In the genomic region with DNA sequence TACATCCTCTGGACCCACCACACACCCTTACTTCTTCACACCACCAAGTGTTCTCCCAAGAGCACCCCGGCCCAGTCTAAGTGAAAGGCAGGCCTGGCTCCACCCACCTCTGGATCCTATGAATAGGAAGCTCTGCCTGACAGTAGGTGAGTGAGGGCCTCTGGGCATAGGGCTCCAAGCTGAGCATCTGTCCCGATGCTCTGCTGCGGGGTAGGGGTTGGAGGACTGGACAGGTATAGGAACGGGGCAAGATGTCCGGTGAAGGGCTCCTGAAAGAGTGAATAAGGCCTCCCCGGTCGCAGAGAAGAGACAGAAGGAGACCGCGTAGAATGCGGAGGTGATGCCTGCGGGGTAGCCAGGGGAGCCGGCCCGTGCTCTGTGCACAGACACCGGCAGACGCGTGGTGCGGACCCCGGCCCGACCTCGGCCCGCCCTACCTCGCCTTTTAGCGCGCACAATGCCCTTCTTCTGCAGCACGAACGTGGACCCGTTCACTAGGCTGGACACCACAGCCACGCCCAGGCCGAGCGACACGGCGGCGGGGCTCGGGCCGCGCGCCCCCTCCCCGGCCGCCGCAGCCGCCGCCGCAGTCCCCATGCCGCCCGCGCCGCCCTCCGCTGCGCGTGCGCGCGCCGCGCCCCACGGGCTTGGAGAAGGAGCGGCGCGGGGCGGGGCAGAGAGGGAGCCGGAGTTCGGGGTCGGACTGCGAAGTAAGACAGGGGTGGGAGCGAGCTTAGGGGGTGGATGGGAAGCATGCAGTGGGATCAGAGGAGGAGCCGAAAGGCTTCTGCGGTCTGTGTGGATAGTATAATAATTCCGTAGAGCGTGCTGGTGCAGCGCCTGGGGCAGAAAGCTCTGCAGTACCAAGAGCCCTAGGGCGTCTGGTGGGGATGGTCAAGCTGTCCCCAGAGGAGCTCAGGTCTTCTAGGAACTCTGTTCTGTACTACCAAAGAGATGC, we compare ENCODE assay signal across 8 mouse cellular contexts. TPM values are rescaled to one million over a fixed set of nuclear protein-coding genes. Genes with fewer than 3 reads are reported as not detected.
DNase-seq lines count a peak whose midpoint lies in the region; ATAC-seq and TF ChIP-seq lines count a peak whose summit lies in the region.

No protein-coding gene starts in this region.

- H3K27ac ChIP-seq in bone marrow macrophage, adult 2 months (ENCODE audit: insufficient read depth, low read depth, low read length): no peak overlapping the region
- no peak overlapping the region for H3K27ac ChIP-seq in embryonic fibroblast, embryonic 13.5 days (ENCODE audit: insufficient read depth, low read length)
- H3K27ac ChIP-seq in heart, embryonic 10.5 days: peak overlapping the region; percentile 91
- H3K27ac ChIP-seq in kidney, embryonic 14.5 days (ENCODE audit: low read depth, low read length): no peak overlapping the region
- peak overlapping the region; percentile 79 for H3K27ac ChIP-seq in midbrain, postnatal 0 days (ENCODE audit: low read depth, low read length)

- DNase-seq in CD4-positive helper T cell, adult 2 months (ENCODE audit: low read depth, low spot score): peak; percentile 40
- DNase-seq in heart, embryonic 10.5 days (ENCODE audit: low spot score): peak; percentile 83
- DNase-seq in liver: peak; percentile 90
- DNase-seq in midbrain, postnatal 0 days (ENCODE audit: low spot score): peak; percentile 69
- peak; percentile 46 to 64 for DNase-seq in spleen, postnatal 36 days (ENCODE audit: low spot score in 2 of 2)

- H3K9ac ChIP-seq in kidney, embryonic 14.5 days (ENCODE audit: low read depth, low read length): peak overlapping the region; percentile 70
- peak overlapping the region; percentile 82 for H3K9ac ChIP-seq in midbrain, postnatal 0 days (replicated peaks; ENCODE audit: low read length, poor library complexity, severe bottlenecking)

- peak; percentile 96 for ATAC-seq in kidney, embryonic 14.5 days (ENCODE audit: low FRiP score, low TSS enrichment)
- peak; percentile 93 for ATAC-seq in midbrain, postnatal 0 days (ENCODE audit: low FRiP score)

- no peaks in the 10 kb centered on the region for H3K27me3 ChIP-seq in heart, embryonic 10.5 days (ENCODE audit: insufficient read depth, poor library complexity, severe bottlenecking)
- H3K27me3 ChIP-seq in kidney, embryonic 14.5 days (ENCODE audit: control insufficient read depth, insufficient read depth, low read length): no peaks in the 10 kb centered on the region
- H3K27me3 ChIP-seq in midbrain, postnatal 0 days (ENCODE audit: insufficient read depth, low read length): no peaks in the 10 kb centered on the region

- H3K4me3 ChIP-seq in bone marrow macrophage, adult 2 months (ENCODE audit: insufficient read depth, low read length): peak overlapping the region; percentile 79
- peak overlapping the region; percentile 89 for H3K4me3 ChIP-seq in embryonic fibroblast, embryonic 13.5 days (ENCODE audit: insufficient read depth, low read length)
- H3K4me3 ChIP-seq in heart, embryonic 10.5 days: peak overlapping the region; percentile 85
- peak overlapping the region; percentile 71 for H3K4me3 ChIP-seq in kidney, embryonic 14.5 days (ENCODE audit: low read length)
- peak overlapping the region; percentile 86 for H3K4me3 ChIP-seq in midbrain, postnatal 0 days (ENCODE audit: low read depth, low read length)

- peaks cover 4% of the 10 kb centered on the region for H3K4me1 ChIP-seq in bone marrow macrophage, adult 2 months (ENCODE audit: control insufficient read depth, insufficient read depth, low read length)
- H3K4me1 ChIP-seq in embryonic fibroblast, embryonic 13.5 days (ENCODE audit: control insufficient read depth, insufficient read depth, low read length): no peaks in the 10 kb centered on the region
- H3K4me1 ChIP-seq in heart, embryonic 10.5 days: no peaks in the 10 kb centered on the region
- H3K4me1 ChIP-seq in kidney, embryonic 14.5 days (ENCODE audit: control insufficient read depth, insufficient read depth, low read length): no peaks in the 10 kb centered on the region
- 0 out of 2 replicates have a peak, but pooled peaks cover 3% of the 10 kb centered on the region for H3K4me1 ChIP-seq in midbrain, postnatal 0 days (ENCODE audit: insufficient read depth, low read length)

- peak overlapping the region; percentile 70 for H3K4me2 ChIP-seq in kidney, embryonic 14.5 days (replicated peaks; ENCODE audit: low read depth, low read length)
- H3K4me2 ChIP-seq in midbrain, postnatal 0 days (ENCODE audit: low read depth, low read length, poor library complexity, severe bottlenecking): peak overlapping the region; percentile 64

- no peak for TF ChIP-seq POLR2A in bone marrow macrophage, adult 2 months (IDR thresholded peaks at IDR 0.05; ENCODE audit: borderline replicate concordance, low read depth, low read length)
- TF ChIP-seq POLR2A in embryonic fibroblast, embryonic 13.5 days (IDR thresholded peaks at IDR 0.05; ENCODE audit: low read depth, low read length): peak; percentile 36; the same call in 1 of the 2 replicates

- no peak for TF ChIP-seq CTCF in bone marrow macrophage, adult 2 months (IDR thresholded peaks at IDR 0.05; ENCODE audit: low read depth, low read length)
- TF ChIP-seq CTCF in embryonic fibroblast, embryonic 13.5 days (IDR thresholded peaks at IDR 0.05; ENCODE audit: borderline replicate concordance, insufficient read depth, low read length): no peak
- TF ChIP-seq CTCF in midbrain, postnatal 0 days (IDR thresholded peaks at IDR 0.05): no peak

- no peaks in the 10 kb centered on the region for H3K9me3 ChIP-seq in heart, embryonic 10.5 days
- H3K9me3 ChIP-seq in kidney, embryonic 14.5 days (ENCODE audit: control insufficient read depth, low read length): no peaks in the 10 kb centered on the region
- no peaks in the 10 kb centered on the region for H3K9me3 ChIP-seq in midbrain, postnatal 0 days (ENCODE audit: low read length)

- no peaks in the 10 kb centered on the region for H3K36me3 ChIP-seq in heart, embryonic 10.5 days
- H3K36me3 ChIP-seq in kidney, embryonic 14.5 days (ENCODE audit: control insufficient read depth, insufficient read depth, low read length): no peaks in the 10 kb centered on the region
- H3K36me3 ChIP-seq in midbrain, postnatal 0 days (ENCODE audit: insufficient read depth, low read length): no peaks in the 10 kb centered on the region

- WGBS in heart, embryonic 10.5 days: under 1% methylated on average over 71 of the region's 71 CpGs
- under 1% methylated on average over 56 of the region's 71 CpGs for WGBS in kidney, embryonic 14.5 days
- WGBS in midbrain, postnatal 0 days: under 1% methylated on average over 35 of the region's 71 CpGs

RNA-seq across cellular contexts. Expression of gene Nipa1, which starts 0.5 kb away (rescaled TPM):
- 4.6 and 5.8 TPM in 2 replicates for polyA plus RNA-seq in bone marrow macrophage, adult 2 months (2012; ENCODE audit: insufficient read depth, insufficient read length, missing spikeins)
- 12.2 and 13.8 TPM in 2 replicates for polyA plus RNA-seq in embryonic fibroblast, embryonic 13.5 days (2011; ENCODE audit: insufficient read length, low read depth, missing spikeins)
- 5.6 and 6.8 TPM in 2 replicates for polyA plus RNA-seq in heart, embryonic 10.5 days (2016; fragmentation: Nextera tagmentation; extraction: Ambion mirVana)
- 3.3 and 4.4 TPM in 2 replicates for polyA plus RNA-seq in kidney, embryonic 14.5 days (2014; fragmentation: Nextera tagmentation; extraction: Ambion mirVana)
- 48.1 and 48.9 TPM in 2 replicates for total RNA-seq in midbrain, postnatal 0 days (2014; rRNA removed)
- 30.3 and 31.7 TPM in 2 replicates for polyA plus RNA-seq in midbrain, postnatal 0 days (2015; fragmentation: Nextera tagmentation; extraction: Ambion mirVana)

RNA-seq across cellular contexts. Expression of gene Herc2, which starts 30.7 kb away (rescaled TPM):
- 49.7 and 53.6 TPM in 2 replicates for polyA plus RNA-seq in bone marrow macrophage, adult 2 months (2012; ENCODE audit: insufficient read depth, insufficient read length, missing spikeins)
- 55.5 and 58.3 TPM in 2 replicates for polyA plus RNA-seq in embryonic fibroblast, embryonic 13.5 days (2011; ENCODE audit: insufficient read length, low read depth, missing spikeins)
- polyA plus RNA-seq in heart, embryonic 10.5 days (2016; fragmentation: Nextera tagmentation; extraction: Ambion mirVana): 18.1 and 20.8 TPM in 2 replicates
- 19.8 and 27.9 TPM in 2 replicates for polyA plus RNA-seq in kidney, embryonic 14.5 days (2014; fragmentation: Nextera tagmentation; extraction: Ambion mirVana)
- total RNA-seq in midbrain, postnatal 0 days (2014; rRNA removed): 89.2 and 108 TPM in 2 replicates
- 37.6 and 47.8 TPM in 2 replicates for polyA plus RNA-seq in midbrain, postnatal 0 days (2015; fragmentation: Nextera tagmentation; extraction: Ambion mirVana)

RNA-seq across cellular contexts. Expression of gene Nipa2, which starts 57.0 kb away (rescaled TPM):
- 60.9 and 66.4 TPM in 2 replicates for polyA plus RNA-seq in bone marrow macrophage, adult 2 months (2012; ENCODE audit: insufficient read depth, insufficient read length, missing spikeins)
- 56.6 and 61.0 TPM in 2 replicates for polyA plus RNA-seq in embryonic fibroblast, embryonic 13.5 days (2011; ENCODE audit: insufficient read length, low read depth, missing spikeins)
- 41.3 and 45.2 TPM in 2 replicates for polyA plus RNA-seq in heart, embryonic 10.5 days (2016; fragmentation: Nextera tagmentation; extraction: Ambion mirVana)
- polyA plus RNA-seq in kidney, embryonic 14.5 days (2014; fragmentation: Nextera tagmentation; extraction: Ambion mirVana): 39.8 and 56.1 TPM in 2 replicates
- 28.9 and 38.8 TPM in 2 replicates for total RNA-seq in midbrain, postnatal 0 days (2014; rRNA removed)
- polyA plus RNA-seq in midbrain, postnatal 0 days (2015; fragmentation: Nextera tagmentation; extraction: Ambion mirVana): 28.0 and 31.3 TPM in 2 replicates

Comparison
In these comparisons a context has a peak if more than half of its experiments do, and no peak if none do; other contexts are left out.
1. DNase-seq: peak in every context shown above with its lines; median percentile 90 in liver; 83 in heart, embryonic 10.5 days; 69 in midbrain, postnatal 0 days; 55 in spleen, postnatal 36 days; 40 in CD4-positive helper T cell, adult 2 months.
2. H3K27ac ChIP-seq: peak in heart, embryonic 10.5 days (single experiment) and midbrain, postnatal 0 days (single experiment); none in bone marrow macrophage, adult 2 months (single experiment), embryonic fibroblast, embryonic 13.5 days (single experiment) and kidney, embryonic 14.5 days (single experiment).
3. Peak in every context shown above with its lines, with median percentiles within 50 percentile points of each other: H3K4me3 ChIP-seq.